Mouse (Mus musculus): Measurements from ENCODE around the gene Sgcb.
A peak's percentile ranks its signal among the peaks of the same experiment; 100 is the strongest.
"Not testable (repeated sequence)": the region's sequence is repeated elsewhere in the genome, so short reads cannot be mapped to it uniquely, and the experiment has no call there.

Gene Sgcb

DNA sequence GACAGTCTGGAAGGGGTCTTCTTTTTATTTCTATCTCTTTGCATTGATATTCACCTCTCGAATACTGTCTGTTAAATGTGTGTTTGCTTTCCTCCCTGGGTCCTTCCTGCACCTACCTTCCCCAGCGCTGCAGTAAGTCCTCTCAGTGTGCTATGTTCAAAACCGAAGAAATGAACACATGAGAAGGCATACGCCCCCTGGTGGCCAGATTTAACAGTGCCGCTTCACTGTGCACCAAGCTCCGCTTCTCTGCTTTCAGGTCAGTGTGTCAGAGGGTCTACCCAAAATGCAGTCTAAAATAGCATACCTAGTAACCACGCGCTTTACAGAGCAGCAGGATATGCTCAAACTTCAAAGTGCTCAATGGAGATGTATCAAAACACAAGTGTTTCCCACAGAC is 14.4 kb downstream of the Sgcb start:
- peak; percentile 53 for DNase-seq (ENCODE audit: low spot score)

DNA sequence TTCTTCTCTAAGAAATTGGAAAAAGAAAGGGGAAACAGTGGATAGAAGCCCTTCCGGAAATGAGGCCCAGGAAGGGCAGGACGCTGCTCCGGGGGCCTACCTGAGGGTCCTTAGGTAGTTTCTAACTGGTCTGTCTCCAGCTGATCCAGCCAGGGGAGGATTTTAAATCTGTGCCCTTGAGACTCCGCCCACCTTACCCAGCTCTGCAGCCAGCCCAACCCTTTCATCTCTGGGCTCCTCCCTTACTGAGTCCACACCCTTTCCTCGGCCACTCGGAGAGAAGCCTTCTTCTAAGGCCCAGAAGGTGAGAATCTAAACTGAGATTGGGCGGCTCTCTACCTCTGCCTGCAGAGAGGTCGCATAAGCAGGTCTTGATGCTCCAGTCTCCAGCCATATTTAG is 15.3 kb downstream of the Sgcb start, which contains the start of gene Lrrc66:
Lrrc66 (minus strand) TSS at position 236 of the 400 bp plus-strand sequence.
- no peak for DNase-seq (ENCODE audit: low spot score)

- DNase-seq (ENCODE audit: low spot score): no peak
Observed at GRCm38 (mm10) chr5:73631001-73631558, 16.5 kb downstream of the Sgcb start.

DNA sequence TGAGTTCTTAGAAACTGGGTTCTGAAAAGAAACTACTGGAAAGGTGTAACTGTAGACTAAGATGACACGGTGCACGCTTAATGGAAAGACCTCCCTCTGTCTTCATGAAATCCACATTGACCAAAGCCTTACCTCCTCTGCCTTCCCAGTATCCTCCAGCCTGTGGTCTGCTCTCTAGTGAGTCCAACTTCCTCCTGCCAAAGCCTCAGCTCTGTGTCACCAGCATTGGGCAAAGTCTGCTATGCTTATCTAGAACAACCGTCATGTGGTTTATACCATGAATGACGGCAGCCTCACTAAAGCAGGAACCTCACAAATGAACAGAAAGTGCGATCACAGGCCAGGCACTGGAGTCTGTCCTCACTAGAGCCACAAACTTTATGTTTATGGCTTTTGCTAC is 17.4 kb downstream of the Sgcb start:
- DNase-seq (ENCODE audit: low spot score): no peak

GRCm38 (mm10) chr5:73627991-73628390 is 19.6 kb downstream of the Sgcb start:
- no peak for DNase-seq (ENCODE audit: low spot score)

- no peak for DNase-seq (ENCODE audit: low spot score)
Observed at GRCm38 (mm10) chr5:73627559-73627958, 20.0 kb downstream of the Sgcb start.

DNA sequence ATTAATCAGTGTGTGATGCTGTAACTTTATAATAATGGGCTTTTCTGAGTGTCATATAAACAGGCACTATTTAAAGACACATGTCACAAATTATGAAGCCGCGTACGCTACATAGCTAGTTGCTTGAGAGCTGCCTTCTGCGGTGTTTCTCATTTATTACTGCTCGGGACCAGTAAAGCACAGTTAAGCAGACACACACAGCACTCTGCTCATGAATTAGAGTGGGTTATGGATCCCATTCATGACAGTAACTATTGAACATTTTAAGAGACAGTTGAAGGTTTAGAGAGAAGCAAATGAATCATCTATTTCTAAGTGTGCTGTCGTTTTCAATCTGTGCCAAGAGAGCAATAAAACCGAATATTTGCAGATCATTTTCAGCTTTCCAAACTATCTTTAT is 20.7 kb downstream of the Sgcb start:
- no peak for DNase-seq (ENCODE audit: low spot score)

- no peak for DNase-seq (ENCODE audit: low spot score)
Observed at GRCm38 (mm10) chr5:73625505-73625904, 22.1 kb downstream of the Sgcb start.

DNA sequence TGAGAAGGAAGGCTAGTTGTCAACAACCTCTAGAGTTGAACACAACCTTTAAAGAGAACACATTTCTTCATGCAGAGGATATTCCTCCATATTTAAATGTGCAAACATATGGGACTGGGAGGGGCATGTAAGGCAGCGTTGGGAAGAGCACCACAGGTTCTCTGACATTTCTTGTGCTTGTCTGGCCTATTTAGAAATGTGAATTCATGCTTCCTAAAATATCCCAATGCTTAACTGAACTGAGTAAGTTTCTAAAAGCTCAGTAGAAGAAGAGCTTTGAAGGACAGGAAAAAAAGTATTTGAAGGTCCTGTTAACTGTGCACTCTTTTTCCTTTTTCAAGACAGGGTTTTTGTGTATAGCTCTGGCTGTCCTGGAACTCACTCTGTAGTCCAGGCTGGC is 28.6 kb downstream of the Sgcb start:
- DNase-seq (ENCODE audit: low spot score): no peak

GRCm38 (mm10) chr5:73615211-73615610 is 32.4 kb downstream of the Sgcb start:
- DNase-seq (ENCODE audit: low spot score): no peak

- DNase-seq (ENCODE audit: low spot score): no peak
Observed at GRCm38 (mm10) chr5:73613296-73613695, 34.3 kb downstream of the Sgcb start.

GRCm38 (mm10) chr5:73611071-73611470 is 36.5 kb downstream of the Sgcb start:
- DNase-seq (ENCODE audit: low spot score): no peak

DNA sequence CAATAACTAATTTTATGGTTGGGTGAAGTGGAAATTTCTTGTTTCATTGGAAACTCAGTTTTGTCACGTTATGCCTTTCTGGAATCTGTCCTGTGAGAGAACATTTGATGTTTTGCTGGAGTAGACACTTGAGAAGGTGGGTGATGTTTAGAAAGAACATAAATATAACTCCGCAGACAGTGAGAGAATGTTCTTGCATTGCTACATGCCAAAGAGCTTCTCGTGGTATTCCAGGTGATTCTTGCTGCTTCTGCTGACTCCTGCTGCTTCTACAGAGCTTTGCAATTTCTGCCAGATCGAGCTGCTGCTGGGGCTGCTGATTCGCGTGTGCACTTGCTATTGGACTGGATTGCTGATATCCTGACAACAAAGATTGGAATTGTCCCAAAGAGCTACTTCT is 42.6 kb downstream of the Sgcb start:
- no peak for DNase-seq (ENCODE audit: low spot score)

GRCm38 (mm10) chr5:73604542-73604941 is 43.0 kb downstream of the Sgcb start:
- DNase-seq (ENCODE audit: low spot score): no peak

- DNase-seq (ENCODE audit: low spot score): no peak
Observed at GRCm38 (mm10) chr5:73602865-73603264, 44.7 kb downstream of the Sgcb start.

GRCm38 (mm10) chr5:73601361-73601763 is 46.2 kb downstream of the Sgcb start:
- DNase-seq (ENCODE audit: low spot score): no peak

- no peak for DNase-seq (ENCODE audit: low spot score)
Observed at GRCm38 (mm10) chr5:73599991-73600390, 47.6 kb downstream of the Sgcb start.

DNA sequence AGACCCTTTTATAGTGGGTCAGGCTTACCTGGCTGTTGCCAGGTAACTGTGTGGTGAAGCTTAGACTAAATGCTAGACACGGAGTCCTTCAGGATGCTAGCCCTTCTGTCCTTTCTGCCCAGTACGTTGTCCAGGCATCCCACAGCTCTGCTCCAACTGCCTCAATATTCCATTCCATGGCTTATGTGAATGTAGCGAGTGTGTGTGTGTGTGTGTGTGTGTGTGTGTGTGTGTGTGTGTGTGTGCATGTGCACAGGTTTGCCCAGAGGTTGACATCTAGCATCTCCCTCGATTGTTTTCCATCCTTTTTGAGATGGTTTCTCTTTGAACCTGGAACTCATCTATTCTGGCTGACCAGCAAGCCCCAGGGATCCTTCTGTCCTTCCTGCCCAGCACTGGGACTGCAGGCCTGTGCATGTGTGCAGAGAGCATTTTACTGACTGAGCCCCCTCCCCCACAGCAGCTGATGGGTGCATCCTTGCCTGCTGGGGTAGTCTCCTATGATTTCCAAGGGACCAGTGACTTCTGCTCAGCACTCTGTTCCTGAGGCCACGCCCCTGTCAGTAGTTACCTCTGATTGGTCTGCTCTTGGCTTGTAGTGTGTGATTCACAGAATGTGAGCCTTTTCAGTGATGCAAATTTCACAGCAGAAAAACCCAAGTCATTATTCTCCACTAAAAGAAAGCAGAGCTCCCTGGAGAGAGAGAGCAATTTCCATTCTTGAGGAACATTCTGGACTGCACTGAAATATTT is 48.5 kb downstream of the Sgcb start:
- no peak for DNase-seq (ENCODE audit: low spot score)

DNA sequence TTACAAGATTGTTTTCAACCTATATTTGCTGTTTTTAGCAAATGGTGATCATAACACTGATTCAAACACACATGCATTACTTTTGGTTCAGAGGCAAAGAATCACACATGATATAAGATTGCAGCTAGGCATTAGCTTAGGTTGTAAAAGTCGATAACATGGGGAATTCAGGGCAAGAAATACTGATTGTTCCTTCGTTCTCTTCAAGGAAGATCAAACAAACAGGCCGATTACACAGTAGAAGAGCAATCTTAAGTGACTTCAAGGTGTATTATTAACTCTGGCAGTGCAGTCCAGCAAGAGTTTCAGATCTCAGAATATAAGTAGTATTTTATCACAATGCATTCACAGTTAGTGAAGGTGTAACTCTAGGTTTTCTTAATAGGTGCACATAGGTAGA is 60.5 kb downstream of the Sgcb start:
- DNase-seq (ENCODE audit: low spot score): no peak

- DNase-seq (ENCODE audit: low spot score): no peak
Observed at GRCm38 (mm10) chr5:73586597-73586996, 61.0 kb downstream of the Sgcb start.

DNA sequence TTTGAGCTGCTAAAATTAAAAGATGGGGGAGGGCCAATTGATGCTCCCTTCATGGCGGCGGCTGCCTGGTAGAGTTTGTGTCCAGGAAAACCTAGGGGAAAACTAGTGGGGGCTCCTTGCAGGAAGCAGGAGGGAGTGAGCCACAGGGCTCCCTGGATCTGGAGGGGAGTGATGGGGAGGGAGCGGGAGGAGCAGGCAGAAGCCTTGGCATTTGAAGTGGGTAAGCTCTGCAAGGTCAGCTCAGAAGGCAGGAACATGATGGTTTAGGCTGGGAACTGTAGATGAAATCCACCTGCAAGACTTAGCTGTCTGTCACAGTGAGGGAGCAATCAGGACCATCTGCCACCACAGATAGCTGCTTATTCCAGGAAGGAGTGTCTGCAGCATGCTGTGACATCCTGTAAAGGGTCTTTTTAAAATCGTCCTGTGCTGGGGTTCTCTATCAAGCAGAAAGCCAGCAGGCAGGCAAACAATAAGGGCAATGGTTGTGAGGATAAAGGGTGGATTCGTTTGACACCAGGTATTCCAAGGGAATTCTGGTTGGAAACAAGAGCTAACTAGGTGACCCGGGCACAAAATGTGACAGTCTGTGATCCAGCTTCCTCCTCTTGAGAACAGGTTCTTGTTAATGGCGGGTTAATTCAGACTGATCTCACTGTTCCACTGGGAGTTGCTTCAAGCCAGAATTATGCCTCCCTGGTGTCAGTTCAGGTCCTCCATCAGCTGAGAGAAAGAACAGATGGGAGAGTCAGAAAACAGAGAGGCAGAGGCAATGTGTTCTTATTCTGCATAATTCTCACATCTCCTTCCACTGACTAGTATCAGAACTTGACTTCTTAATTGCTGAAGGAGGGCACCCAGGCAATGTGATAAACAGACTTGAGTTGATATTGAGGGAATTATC is 62.1 kb downstream of the Sgcb start:
- no peak for DNase-seq (ENCODE audit: low spot score)

GRCm38 (mm10) chr5:73584011-73584410 is 63.6 kb downstream of the Sgcb start:
- DNase-seq (ENCODE audit: low spot score): not testable (repeated sequence)
